Mouse (Mus musculus) G1E-ER4 (cell line): ENCODE results near the gene Rnf13. TPM values are rescaled to one million over a fixed set of nuclear protein-coding genes. Genes with fewer than 3 reads are reported as not detected.

ENCODE experiments used
- GATA1 ChIP-seq: IDR thresholded peaks from one replicate; pipeline ENCODE4 v1.8.0; 2012; ENCODE audit warnings: low read length, inconsistent platforms
- polyA plus RNA-seq: library from polyadenylated mRNA; stranded (reverse); fragments of >175 nt; gene quantifications from 2 replicates; pipeline ENCODE4 v1.2.3, GENCODE M21; 2012

Gene Rnf13
- polyA plus RNA-seq, 1 experiment: 0.22 TPM

- TF ChIP-seq GATA1: no peak
Measured at GRCm38 (mm10) chr3:57833585-57833984, 97.7 kb downstream of the Rnf13 start.

GRCm38 (mm10) chr3:57836911-57837310, 101.0 kb downstream of the Rnf13 start:
- no peak for TF ChIP-seq GATA1

GRCm38 (mm10) chr3:57843775-57844174, 107.9 kb downstream of the Rnf13 start:
- no peak for TF ChIP-seq GATA1

- no peak for TF ChIP-seq GATA1
Measured at GRCm38 (mm10) chr3:57845786-57846661, 110.2 kb downstream of the Rnf13 start.

- TF ChIP-seq GATA1: no peak
Measured at GRCm38 (mm10) chr3:57846662-57846911, 110.7 kb downstream of the Rnf13 start.

GRCm38 (mm10) chr3:57846912-57847759, 111.3 kb downstream of the Rnf13 start:
- TF ChIP-seq GATA1: no peak

- no peak for TF ChIP-seq GATA1
Measured at GRCm38 (mm10) chr3:57847760-57848185, 111.9 kb downstream of the Rnf13 start, which contains the start of gene Pfn2. TSS of gene Pfn2 (minus strand) at chr3:57848079.

GRCm38 (mm10) chr3:57882945-57883344, 147.1 kb downstream of the Rnf13 start:
- no peak for TF ChIP-seq GATA1

Other genes with a start within 250 kb of the Rnf13 start
- not detected in 2 replicates for gene Wwtr1, start 160.2 kb upstream of the Rnf13 start, polyA plus RNA-seq
- 24.9 and 40.5 TPM in 2 replicates for gene Commd2, start 84.3 kb upstream of the Rnf13 start, polyA plus RNA-seq
- gene Ankub1, start 43.3 kb upstream of the Rnf13 start, polyA plus RNA-seq: not detected in 2 replicates
- not detected in 2 replicates for gene Pfn2, start 112.0 kb downstream of the Rnf13 start, polyA plus RNA-seq